Mouse (Mus musculus): ENCODE data around the gene 4930432K21Rik.

The 4930432K21Rik gene

DNA sequence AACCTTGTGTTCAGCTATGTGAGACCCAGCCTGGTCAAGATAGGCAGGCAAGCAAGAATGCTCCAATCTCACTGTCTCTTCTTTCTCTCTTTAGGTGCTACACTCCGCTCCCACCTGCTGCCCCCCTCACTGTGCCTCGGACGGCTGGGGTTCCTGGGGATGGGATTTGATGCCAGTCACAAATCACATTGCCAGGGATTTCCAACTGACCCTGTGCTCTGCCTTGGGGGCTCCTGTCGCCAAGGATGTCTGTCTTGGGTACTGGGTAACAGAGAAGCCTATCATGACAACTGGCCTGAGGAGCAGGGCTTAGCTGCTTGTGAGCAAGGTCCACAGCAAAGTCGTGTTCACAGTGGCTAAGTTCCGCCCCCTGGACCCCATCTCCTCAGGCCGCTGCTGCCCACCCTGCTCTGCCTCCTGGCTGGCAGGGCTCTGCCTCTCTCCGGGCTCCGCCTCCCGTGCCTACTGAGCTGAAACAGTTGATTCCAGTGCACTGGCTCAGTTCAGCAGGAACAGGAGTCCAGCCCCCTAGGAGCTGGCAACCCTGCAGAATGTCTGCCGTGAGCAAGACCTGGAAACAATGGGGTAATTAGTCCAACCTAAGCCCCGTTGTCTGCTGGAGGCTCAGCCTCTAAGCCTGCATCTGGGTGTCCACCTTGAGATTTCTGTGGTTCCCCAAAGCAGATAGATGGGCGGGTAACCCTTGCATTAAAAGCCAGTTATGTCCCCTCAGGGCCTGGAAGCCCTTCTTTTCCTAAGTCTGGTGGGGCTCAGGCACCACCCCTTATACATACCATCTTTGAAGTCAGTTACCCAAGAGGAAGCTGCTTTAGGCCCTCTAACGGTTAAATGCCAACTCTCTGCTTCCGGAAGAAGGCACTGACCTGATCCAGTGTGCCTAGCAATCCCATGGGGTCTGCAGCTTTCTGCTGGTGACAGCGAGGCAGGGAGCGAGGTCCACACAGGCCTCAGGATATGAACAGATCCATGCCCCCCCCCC, 60.9 kb downstream of the 4930432K21Rik start:
- no peak for DNase-seq (ENCODE audit: low read depth, low spot score)

DNA sequence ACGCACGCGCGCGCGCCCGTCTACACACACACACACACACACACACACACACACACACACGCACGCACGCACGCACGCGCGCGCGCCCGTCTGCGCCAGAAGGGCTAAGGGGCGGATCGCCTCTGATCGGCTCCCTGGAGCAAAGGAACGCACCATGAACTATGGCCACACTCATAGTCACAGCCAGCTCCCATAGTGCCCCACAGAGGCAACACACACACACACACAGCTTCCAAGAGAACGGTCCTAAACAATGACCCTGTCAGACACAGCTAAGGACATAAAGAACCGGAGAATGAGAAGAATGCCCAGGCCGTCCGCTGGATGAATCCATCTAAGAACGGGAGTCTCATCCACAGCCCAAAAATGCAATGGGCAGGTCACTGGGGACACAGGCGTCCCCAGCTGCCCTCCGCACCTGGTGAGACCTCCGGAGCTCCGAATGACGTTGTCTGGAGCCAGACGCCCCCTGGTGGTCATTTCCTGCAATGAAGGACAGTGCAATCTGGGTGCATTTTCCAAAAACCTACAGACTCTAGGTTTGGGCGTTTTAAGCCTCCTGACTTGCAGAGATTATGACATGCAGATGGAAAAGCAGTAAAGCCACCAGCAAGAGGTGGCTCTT, 62.5 kb downstream of the 4930432K21Rik start:
- no peak for DNase-seq (ENCODE audit: low read depth, low spot score)

DNA sequence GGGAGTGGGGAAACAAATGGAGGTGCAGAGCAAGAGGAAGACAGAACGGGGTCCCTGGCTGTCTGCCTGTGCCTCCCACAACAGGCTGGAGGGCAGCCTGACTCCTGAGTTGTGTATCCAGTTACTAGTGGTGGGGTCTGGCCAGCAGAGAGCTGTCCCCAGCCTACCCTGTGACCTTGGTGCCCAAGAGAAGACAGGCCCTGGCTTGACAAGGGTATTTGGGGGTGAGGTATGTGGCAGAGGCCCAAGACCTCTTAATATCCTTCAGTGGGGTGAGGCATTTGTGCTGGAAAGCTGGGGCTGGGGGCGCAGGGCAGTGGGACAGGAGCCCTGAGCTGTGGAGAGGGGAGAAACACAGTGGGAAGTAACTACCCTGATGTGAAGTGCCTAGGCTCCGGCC, 63.4 kb downstream of the 4930432K21Rik start:
- DNase-seq (ENCODE audit: low read depth, low spot score), result no peak

DNA sequence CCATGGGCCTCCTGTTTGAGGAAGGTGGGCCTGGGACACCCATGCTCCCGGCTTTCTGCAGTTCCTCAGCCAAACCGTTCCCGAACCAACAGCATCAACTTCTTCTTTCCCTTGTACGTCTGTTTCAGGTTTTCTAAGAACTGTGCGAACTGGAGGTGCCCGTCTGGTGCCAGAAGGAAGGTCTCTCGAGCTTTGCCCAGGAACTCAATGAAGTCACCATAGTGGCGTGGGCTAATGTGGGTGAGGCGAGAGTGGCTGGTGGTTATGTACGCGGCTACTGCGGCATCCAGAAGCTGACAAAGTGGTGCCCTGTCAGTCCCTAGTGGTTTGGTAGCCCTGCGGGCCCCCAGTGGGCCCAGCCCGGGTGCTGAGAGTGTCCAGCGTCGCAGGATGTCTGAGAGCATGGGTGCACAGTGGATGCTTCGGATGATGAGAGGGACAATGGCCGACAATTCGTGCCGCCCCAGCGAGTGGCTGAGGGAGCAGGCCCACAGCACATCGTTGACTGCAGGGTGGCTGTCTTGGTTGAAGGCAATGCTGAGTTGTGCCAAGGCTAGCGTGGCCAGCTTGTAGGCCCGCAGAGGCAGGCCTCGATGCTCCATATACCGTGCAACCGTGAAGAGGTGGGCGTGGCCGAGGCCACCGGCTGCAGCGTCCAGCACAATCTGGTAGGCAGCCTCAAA, 64.2 kb downstream of the 4930432K21Rik start:
- no peak for DNase-seq (ENCODE audit: low read depth, low spot score)

DNA sequence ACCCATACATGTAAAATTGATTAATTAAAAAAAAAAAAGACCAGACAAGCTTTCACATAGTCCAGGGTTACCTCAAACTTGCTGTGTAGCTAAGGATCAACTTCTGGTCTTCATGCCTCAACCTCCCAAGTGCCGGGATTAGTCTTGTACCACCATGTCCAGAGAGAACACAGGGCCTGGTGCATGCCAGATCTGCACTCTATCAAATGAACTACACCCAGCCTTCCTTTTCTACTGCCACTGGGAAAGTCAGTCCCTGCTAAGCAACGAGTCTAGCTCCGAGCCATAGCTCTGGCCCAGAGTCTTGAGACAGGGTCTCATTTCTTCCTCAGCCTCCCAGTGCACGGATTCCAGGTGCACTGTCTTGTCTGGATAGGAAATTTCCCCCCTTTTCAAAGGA, 65.5 kb downstream of the 4930432K21Rik start:
- no peak for DNase-seq (ENCODE audit: low read depth, low spot score)

DNA sequence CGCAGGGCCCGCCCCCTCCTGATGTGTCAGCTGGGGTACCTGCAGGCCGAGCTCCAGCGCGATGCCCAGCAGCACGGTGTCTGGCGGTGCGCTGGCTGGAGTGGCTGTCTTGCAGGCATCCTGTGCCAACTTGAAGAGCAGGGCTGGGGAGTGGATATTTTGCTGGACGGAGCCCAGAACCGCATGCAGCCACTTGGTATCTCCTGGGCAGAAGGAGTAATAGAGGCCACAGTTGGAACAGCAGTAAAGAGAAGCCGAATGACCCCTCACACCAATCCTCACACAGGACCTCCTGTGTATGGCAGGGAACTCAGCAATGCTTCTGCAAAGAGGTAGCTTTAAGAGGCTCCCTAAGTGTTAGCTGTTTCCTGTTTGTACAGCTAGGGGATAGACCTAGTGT, 69.4 kb downstream of the 4930432K21Rik start:
- no peak for DNase-seq (ENCODE audit: low read depth, low spot score)

DNA sequence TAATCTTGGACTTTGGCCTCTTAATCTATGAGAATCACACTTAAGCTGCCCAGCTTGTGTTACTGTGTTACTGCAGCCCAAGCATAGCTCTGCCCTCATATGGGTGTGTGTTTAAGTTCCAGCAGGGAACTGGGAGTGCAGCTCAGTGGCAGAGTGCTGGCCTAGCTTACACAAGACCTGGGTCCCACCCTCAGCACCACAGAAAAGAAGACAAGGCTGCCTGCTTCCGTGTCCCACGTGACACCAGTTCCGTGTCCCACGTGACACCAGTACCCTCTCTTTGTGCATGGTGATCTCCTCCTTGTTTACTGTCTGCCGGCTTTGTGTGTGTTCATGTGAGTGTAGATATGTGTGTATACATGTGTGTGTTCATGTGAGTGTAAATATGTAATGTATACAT, 70.3 kb downstream of the 4930432K21Rik start:
- no peak for DNase-seq (ENCODE audit: low read depth, low spot score)

DNA sequence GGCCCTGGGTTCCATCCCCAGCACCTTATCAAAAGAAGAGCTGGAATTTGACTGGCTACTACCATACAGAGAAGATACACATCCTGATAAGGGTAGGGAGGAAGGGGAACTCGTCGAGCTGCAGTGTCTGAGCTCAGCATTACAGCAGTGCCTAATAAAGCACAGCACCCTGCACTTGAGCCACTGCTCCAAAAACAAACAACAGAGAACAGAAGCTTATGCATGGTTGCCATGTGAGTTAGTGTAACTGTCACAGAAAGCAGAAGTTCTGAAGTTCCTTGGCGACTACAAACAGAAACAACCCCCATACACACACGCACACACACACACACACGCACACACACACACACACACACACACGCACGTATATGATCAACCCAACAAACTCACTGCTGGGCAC, 72.3 kb downstream of the 4930432K21Rik start:
- DNase-seq (ENCODE audit: low read depth, low spot score), result no peak

All from brain, embryonic 18.5 days (tissue).